Mouse (Mus musculus) central nervous system, embryonic 14 days (tissue): ENCODE results near the gene 1500009L16Rik. TPM values are rescaled to one million over a fixed set of nuclear protein-coding genes. Genes with fewer than 3 reads are reported as not detected.

Experiments used
- polyA plus RNA-seq: library from polyadenylated mRNA; depleted of rRNA; stranded (reverse); fragments of >200 nt; gene quantifications from 2 replicates; pipeline ENCODE4 v1.2.3, GENCODE M21; 2012; rRNA removed

Gene 1500009L16Rik
- 31.4 and 34.4 TPM in 2 replicates for polyA plus RNA-seq

GRCm38 (mm10) chr10:83722579-83723031 is at the start of gene 1500009L16Rik:
TSS of gene 1500009L16Rik (plus strand) at chr10:83722865.

Other genes with a start within 250 kb of the 1500009L16Rik start
- 19.3 and 21.3 TPM in 2 replicates for gene Aldh1l2, start 188.7 kb upstream of the 1500009L16Rik start, polyA plus RNA-seq
- 15.5 and 16.4 TPM in 2 replicates for gene Washc4, start 179.1 kb upstream of the 1500009L16Rik start, polyA plus RNA-seq
- 37.1 and 50.0 TPM in 2 replicates for gene Appl2, start 74.1 kb upstream of the 1500009L16Rik start, polyA plus RNA-seq